Mouse (Mus musculus) cerebellum, adult 9-11 months (tissue): ENCODE measurements around the gene Foxc2.
A peak's percentile ranks its signal among the peaks of the same experiment; 100 is the strongest.

Experiments
- DNase-seq: peaks from one replicate; pipeline ENCODE4 v3.0.0; 2022

Foxc2 gene

DNA sequence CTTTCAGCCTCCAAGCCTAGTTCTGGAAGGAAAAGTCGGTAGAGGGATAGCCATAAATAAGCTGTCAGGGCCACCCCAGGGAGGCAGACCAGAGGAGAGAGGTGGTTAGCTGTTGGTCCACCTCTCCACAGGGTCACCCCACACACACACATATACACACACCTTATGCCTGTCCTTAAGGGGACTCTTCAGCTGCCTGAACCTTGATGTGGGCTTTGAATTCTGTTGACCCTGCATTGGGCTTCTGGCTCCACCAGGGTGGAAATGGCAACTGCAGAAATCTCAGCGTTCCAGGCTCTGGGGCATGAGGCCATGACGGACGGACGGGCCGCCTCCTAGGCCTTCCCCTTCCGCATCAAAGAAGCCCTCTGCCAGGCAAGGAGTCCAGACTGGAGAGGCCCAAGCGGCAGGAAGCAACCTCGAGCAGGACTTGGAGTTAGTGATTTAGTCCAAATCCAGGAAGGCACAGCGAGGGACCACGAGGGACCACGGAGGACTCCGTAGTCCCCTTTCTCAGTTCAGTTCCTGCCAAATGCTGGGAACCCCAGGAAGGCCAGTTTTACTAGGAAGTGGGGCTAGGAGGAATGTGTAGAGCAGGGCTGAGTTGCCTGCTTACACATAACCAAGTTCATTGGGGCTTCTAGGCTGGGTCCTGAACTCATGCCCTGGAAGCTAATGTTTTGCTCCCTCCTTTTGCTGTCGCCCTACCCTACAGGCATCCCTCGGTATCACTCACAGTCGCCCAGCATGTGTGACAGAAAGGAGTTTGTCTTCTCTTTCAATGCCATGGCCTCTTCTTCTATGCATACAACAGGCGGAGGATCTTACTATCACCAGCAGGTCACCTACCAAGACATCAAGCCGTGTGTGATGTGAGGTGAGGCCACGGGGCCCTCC lies 29.7 kb upstream of the Foxc2 start:
- DNase-seq = no peak

DNA sequence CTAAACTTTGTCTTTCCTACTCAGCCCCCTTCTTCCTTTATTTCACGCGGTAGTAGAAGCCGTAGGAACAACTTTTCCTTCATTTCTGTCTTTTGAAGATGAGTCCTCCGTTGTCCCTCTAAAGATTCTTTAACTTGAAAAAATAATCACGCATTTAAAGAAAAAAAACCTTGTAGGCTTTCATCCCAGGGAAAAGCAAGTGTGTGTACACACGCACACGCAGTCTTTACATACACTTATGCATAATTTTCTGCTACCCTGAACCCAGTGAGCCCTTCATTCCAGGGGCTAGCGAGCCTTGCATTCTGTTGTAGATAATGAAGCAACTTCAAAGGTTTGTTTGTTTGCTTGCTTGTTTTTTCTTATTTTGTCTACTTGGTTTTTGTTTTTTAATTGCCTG lies 27.7 kb upstream of the Foxc2 start:
- DNase-seq = no peak

DNA sequence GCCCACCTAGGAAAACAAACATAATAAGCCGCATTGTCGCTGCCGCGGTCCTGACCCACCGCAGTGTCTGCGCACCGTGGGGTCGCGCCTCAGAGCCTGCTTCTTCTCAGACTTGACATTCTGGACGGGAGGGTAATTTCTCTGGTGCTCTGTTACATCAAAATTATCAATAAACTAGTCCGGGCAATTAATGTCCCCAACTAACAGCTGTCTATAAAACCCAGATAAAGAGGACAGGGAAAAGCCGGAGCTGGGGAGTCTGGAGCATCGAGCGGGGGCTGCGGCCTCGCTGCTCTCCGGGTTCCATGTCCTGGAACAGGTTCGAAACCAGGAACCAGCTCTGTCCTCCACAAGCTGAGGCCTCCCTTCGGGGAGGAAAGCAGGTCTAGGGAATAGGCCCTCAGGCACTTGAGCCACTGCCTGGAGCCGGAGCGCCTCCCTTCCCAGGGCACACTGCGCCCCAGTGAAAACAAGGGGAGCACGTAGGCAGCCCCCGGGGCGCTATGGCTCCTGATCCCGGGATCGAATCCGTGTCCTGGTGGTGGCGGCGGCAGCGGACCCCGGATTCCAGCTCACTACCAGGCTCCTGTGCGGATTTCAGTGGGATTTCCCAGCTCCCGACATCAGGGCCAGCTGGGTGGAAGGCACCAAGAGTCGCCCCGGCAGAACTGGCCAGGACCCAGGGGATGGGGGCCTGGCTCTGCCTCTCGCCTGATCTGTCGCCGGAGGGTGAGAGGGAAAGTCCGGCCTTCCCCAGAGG lies 26.9 kb upstream of the Foxc2 start:
- DNase-seq = no peak

DNA sequence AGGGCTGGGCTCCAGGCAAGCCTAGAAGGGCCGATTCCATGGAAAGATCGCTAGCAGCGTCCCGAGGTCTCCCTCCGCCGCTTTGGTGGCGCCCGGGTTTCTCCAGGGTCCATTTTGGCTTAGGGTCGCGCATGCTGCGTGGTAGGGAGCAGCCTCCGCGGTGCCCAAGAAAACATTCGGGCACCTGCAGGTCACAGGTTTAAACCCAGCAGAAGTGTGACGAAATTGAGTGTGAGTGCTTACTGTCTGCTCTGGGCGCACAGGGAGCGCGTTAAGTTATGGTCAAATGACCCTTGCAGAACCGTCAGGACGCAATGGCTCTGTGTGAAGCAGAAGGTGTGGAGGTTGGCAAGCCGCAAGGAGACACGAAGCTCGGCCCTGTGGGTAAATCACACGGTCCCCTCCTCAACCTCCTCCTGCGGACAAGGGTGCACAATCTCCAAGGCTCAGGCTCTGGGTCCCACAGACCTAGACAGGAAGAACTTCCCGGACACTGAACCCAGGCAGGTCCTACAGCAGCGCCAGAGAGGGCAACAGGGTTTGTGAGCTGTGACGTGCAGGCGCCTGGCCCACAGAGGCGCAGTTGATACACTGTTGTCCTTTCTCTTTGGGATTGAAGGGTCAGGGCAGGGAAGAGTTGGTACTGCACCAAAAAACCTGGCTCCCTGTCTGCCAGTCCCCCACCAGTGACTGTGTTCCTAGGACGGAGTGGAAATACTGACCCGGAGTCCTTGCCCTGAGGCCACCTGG lies 26.2 kb upstream of the Foxc2 start:
- DNase-seq = no peak

DNA sequence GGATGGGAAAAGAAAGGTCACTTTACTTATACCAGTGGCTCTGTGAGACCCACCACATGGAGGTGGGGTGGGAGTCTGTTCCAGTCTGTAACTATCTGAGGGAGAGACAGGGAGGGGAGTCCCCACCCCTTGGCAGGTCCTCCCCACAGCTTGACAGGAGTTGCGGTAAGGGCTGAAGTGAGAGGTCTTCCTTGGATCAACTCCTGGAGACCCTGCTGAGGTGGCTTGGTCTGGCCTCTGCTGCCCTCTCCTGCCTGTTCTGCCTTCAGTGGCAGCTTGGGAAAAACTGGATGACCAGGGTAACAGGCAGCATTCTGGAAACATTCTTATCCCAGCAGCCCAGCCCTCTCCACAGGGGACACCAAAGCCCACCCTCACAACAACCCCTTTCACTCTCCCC lies 25.3 kb upstream of the Foxc2 start:
- DNase-seq = no peak

DNA sequence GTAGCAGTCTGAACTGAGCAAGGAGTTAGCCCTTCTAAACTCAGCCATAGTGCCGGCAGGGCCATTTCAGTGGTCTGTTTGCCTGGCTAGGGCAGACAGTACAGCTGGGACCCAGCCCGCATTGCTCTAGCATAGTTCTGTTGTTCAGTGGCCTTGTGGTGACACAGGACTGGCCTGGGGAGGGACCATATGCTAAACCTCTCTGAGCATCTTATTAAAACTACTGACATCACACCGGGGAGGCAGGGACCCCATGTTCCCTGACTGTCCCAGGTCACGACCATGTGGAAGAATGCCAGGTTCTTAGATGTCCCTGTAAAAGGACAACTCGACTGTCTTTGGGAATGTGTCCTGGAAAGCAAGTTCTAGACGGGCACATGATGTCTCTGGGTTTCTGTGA lies 23.8 kb upstream of the Foxc2 start:
- no peak for DNase-seq

DNA sequence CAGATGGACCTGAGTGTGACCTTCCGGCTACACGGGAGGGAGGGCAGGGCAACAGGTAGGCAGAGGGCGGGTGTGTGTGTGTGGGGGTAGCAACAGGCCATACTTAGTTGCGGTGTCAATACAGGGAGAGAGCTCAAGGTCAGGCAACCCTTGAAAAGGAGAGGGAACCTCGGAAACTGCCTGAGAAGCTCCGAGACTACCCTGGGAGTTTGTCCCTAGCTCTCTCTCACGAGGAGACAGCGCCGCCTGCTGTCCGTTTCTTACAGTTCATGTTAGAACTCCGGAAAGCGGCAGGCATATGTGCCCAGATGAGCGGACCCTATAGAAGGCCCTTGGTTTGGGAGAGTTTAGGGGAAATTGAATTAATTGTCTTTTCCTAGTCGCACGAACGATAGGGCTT lies 23.3 kb upstream of the Foxc2 start:
- peak; percentile 53 for DNase-seq

DNA sequence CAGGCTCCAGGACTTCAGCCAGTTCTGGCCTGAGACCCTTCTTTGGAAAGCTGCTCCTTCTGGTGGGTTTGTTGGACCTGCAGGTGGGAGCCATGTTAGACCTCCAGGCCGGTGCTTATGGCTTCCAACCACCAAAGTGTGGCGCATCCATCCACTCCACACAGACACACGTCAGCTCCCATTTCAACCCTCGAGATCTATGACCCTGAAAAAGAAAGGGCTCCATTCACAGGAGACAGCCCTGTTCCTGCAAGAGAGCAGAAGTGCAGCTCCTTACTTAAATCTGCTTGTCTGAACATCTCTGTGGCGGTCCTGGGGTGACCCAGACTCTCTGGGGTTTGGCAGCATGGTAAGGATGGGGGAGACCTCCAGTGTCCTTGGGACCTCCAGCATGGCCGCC lies 22.5 kb upstream of the Foxc2 start:
- DNase-seq = no peak

DNA sequence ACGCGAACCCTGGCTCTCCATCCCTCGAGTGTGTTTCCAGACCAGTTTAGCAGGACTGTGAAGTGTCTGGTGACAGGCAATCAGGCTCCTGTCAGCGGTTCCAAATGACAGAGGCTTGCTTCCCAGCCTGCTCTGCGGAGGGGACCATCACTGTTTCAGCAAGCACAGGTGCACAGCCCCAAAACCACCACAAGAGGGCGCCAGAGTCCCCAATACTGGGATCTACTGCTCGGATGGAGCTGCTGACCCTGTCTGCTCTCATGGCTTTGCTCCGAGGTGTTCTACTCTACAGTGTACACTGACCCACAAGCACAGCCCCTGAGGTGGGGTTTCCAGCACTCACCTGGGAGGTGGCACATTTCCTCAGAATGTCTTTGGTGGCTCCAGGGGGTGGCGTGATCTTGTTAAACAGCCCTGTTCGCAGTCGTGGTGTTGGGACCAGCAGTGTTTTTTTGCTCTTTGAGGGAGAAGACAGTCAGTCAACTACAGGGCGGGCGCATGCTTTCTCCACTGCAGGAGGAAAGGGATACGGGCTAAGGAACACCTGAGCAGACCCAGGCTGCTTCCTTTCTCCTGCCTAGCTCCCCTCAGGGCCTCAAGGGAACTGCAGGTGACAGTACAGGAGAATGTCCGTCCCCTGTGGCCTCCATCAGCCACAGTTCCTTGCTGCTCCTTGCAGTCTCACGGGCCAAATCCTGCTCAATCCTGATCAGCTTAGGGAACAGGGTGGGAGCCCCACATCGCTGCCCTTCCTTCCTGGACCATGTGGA lies 11.7 kb upstream of the Foxc2 start:
- peak; percentile 59 for DNase-seq

DNA sequence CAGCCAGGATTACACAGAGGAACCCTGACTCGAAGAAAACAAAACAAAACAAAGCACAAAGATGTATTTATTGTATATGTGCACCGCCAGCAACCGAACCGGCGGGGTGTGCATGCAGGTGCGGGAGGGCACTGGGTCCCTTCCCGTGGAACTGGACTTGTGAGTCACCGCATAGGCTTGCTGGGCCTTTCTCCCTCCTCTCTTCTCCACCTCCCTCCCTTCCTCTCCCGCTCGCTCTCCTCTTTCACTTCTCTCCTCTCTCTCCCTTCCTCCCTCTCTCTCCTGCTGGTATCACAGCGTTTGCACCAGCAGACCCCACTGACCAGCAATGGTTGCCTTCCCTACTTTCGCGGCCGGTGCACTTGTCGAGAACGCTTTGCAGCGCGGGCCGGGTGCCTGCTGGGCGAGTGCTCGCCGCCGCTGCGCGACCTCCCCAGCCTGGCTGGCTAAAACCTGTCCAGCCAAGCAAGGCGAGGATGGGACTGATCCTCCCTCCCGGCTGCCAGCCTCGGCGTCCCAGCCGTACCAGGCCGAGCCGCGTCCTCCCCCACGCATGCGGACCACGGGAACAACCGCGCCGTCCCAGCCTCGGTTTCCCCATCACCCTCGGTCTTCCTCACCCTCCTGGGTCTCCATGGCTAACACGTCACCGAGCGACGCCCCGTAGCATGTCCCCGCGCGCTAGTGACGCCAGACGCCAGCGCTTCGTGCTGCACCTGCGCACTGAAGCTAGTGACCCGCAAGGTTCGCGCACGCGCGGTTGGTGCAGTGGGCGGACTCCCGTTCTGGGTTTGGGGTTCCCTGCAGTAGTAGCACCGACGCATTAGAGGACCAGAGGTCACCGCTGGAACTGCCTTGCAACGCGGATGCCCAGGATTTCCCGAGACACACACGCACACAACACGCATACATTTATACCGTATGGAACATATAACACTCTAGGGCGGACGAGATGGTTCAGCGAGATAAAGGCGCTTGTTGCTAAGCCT lies 8.0 kb upstream of the Foxc2 start, which contains the start of gene Mthfsd:
Gene Mthfsd (minus strand): TSS at position 725 of the 989 bp plus-strand sequence.
- peak; percentile 99 for DNase-seq

DNA sequence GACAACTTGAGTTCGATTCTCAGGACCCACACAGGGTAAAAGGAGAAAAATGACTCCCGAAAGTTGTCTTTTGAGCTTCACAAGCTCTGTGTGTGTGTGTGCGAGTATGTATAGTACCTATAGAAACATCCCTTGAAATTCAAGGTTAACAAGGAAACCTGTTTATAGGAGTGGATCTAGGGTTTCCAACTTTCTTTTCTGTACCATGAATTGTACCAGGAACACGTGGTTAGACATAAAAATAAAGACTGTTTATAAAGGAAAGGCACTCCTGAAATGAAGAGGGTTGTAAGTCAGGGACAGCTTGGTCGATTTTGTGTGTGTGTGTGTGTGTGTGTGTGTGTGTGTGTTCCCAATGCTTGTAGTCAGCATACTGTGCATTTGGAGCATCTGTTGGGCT lies 7.3 kb upstream of the Foxc2 start:
- DNase-seq = no peak

DNA sequence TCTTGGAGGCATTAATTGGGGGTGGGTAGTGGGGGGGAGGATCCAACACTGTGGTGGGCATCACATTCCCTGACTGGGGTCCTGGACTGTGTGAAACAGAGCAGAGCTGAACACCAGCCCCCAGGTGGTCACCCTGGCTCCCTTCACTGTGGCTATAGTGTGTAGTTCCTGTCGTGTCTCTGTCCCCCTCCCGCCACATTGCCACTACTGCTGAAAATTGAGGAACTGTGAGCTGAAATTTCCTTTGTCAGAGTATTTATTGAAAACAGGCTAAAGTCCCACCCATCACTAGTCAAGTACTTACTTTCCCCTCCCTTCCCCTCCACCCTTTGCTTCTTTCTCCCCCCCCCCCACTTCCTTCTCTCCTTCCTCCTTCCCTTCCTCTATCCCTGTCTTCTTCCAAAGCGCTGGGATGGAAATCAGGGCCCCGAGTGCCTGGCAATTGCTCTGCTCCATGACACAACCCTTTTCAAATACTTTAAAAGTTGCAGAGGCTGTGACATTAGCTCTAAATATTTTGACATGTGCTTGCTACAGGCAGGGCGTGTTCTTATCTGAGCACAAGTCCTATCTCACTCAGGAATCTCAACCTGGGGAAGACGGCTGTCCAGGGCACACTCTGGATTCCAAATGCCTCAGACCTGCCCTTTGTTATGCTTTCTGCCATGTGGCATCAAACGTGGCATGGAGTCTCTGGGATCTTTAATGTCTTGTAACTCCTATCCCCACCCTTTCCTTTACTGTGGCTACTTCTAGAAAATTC lies 4.6 kb upstream of the Foxc2 start:
- DNase-seq = no peak

DNA sequence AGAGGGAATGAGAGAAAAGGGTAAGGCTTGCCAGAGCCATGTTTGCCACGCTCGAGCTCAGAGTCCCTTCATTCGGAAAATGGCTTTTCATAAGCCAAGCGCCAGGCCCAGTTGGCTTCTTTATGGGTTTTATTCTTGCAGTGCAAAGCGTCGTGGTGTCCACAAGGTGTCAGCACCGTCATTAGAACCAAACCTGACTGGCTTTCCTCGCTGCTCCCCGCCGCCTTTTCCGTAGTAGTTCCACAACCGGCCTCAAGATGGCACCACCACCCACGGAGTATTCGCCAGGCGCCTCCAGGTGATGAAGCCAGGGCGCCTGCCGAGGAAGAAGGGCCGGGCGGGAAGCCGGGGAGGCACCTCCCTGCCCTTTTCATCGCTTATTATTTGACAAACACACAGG lies 2.7 kb upstream of the Foxc2 start:
- peak; percentile 93 for DNase-seq

DNA sequence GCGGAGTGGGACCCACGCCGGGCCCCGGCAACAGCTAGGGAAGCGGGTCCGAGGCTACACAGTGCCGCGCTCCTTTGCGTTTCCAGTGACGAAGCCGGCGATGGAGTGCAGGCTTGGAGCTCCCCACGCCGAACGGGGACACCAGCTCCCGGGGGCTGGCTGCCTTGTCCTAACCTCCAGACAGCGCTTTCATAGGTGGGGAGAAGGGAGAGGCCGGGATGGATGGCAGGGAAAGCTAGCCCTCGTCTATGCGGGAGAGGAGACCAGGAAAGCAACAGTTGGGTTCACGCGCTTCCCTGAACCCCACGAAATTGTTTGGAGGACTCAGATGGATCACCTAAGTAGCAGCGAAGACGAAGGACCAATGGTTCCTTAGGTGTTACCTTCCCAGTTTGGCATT lies 835 bp upstream of the Foxc2 start:
- no peak for DNase-seq

DNA sequence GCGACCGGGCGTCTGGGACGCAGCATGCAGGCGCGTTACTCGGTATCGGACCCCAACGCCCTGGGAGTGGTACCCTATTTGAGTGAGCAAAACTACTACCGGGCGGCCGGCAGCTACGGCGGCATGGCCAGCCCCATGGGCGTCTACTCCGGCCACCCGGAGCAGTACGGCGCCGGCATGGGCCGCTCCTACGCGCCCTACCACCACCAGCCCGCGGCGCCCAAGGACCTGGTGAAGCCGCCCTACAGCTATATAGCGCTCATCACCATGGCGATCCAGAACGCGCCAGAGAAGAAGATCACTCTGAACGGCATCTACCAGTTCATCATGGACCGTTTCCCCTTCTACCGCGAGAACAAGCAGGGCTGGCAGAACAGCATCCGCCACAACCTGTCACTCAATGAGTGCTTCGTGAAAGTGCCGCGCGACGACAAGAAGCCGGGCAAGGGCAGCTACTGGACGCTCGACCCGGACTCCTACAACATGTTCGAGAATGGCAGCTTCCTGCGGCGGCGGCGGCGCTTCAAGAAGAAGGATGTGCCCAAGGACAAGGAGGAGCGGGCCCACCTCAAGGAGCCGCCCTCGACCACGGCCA lies 717 bp downstream of the Foxc2 start:
- no peak for DNase-seq

DNA sequence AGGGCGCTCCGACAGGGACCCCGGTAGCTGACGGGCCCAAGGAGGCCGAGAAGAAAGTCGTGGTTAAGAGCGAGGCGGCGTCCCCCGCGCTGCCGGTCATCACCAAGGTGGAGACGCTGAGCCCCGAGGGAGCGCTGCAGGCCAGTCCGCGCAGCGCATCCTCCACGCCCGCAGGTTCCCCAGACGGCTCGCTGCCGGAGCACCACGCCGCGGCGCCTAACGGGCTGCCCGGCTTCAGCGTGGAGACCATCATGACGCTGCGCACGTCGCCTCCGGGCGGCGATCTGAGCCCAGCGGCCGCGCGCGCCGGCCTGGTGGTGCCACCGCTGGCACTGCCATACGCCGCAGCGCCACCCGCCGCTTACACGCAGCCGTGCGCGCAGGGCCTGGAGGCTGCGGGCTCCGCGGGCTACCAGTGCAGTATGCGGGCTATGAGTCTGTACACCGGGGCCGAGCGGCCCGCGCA lies 1.2 kb downstream of the Foxc2 start:
- no peak for DNase-seq

DNA sequence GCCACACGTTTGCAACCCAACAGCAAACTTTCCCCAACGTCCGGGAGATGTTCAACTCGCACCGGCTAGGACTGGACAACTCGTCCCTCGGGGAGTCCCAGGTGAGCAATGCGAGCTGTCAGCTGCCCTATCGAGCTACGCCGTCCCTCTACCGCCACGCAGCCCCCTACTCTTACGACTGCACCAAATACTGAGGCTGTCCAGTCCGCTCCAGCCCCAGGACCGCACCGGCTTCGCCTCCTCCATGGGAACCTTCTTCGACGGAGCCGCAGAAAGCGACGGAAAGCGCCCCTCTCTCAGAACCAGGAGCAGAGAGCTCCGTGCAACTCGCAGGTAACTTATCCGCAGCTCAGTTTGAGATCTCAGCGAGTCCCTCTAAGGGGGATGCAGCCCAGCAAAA lies 1.9 kb downstream of the Foxc2 start:
- no peak for DNase-seq

DNA sequence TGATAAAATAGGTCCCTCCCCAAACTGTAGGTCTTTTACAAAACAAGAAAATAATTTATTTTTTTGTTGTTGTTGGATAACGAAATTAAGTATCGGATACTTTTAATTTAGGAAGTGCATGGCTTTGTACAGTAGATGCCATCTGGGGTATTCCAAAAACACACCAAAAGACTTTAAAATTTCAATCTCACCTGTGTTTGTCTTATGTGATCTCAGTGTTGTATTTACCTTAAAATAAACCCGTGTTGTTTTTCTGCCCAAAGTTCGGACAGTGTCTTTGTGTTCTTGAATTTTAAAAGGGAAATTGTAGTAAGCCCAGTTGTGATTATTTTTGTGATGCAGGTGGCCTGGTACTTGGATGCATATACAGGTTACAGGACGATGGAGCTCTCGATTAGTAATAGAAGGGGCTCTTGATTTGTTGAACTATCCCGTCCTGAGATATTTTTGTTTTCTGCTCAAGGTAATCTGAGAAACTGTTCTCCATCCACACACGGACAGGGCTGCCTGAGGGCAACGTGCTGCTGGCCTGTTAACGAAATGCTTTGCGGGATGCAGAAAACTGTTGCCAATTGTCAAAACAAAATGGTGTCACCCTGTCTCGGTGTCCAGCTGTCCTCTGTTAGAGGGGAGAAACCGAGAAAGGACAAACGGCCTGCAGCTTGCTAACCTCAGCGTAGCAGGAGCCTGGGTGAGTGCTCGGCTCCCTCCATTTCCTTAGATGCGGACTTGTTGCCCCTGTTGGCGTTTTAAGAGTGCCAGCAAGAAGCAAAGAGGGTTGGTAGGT lies 2.9 kb downstream of the Foxc2 start:
- DNase-seq = no peak
